Mouse (Mus musculus) hindbrain, postnatal 0 days (tissue): ENCODE data around the gene Apbb2. TPM values are rescaled to one million over a fixed set of nuclear protein-coding genes. Genes with fewer than 3 reads are reported as not detected.

Source experiments
- ATAC-seq: fragments of 200-750 bp; cut with Nextera tagmentation; 2 replicates; pipeline ENCODE4 v1.8.0; 2017; ENCODE audit warnings: mild to moderate bottlenecking, moderate TSS enrichment, moderate library complexity
- DNase-seq: peaks from one replicate; pipeline ENCODE4 v3.0.0-alpha.2; 2015; ENCODE audit warnings: low spot score
- H3K27ac ChIP-seq: fragments of 300-500 bp; sonication (generic); 2 replicates; pipeline ENCODE4 v1.5.1; 2014; ENCODE audit warnings: mild to moderate bottlenecking
- H3K27me3 ChIP-seq: fragments of 300-500 bp; sonication (generic); 2 replicates; pipeline ENCODE4 v1.6.1; 2014; ENCODE audit warnings: low read length, mixed read lengths; ENCODE audit not compliant: insufficient read depth
- H3K36me3 ChIP-seq: fragments of 300-500 bp; sonication (generic); 2 replicates; pipeline ENCODE4 v1.6.1; 2014; ENCODE audit warnings: low read length, mixed read lengths; ENCODE audit not compliant: insufficient read depth
- H3K4me1 ChIP-seq: fragments of 300-500 bp; sonication (generic); 2 replicates; pipeline ENCODE4 v1.6.1; 2014; ENCODE audit warnings: antibody characterized with exemption, low read length, mixed read lengths; ENCODE audit not compliant: insufficient read depth
- H3K4me2 ChIP-seq: fragments of 300-500 bp; sonication (generic); 2 replicates; pipeline ENCODE4 v1.6.1; 2014; ENCODE audit warnings: low read depth, mild to moderate bottlenecking, low read length, moderate library complexity, mixed read lengths
- H3K4me3 ChIP-seq: fragments of 300-500 bp; sonication (generic); 2 replicates; pipeline ENCODE4 v1.5.1; 2014; ENCODE audit warnings: low read length
- H3K9ac ChIP-seq: fragments of 300-500 bp; sonication (generic); replicated peaks from 2 replicates; pipeline ENCODE4 v1.6.1; 2014; ENCODE audit warnings: mild to moderate bottlenecking, low read length, moderate library complexity, mixed read lengths
- H3K9me3 ChIP-seq: fragments of 300-500 bp; sonication (generic); 2 replicates; pipeline ENCODE4 v1.6.1; 2016; ENCODE audit warnings: low read length, mixed read lengths
- CTCF ChIP-seq: IDR thresholded peaks from 2 replicates; pipeline ENCODE4 v1.5.1; 2016; ENCODE audit warnings: antibody characterized with exemption, control low read depth, low read depth
- WGBS: fragments of 180-500 bp; shearing (Covaris S2); extraction: QIAGEN DNeasy Blood & Tissue Kit; methylation state at CpG from one replicate; pipeline ENCODE4 v1.1.7; 2014; 5-methylcytosine and 5-hydroxymethylcytosine counted together
- polyA plus RNA-seq: library from polyadenylated mRNA; unstranded; fragments of >200 nt; fragmentation: Nextera tagmentation; extraction: Ambion mirVana; gene quantifications from 2 replicates; pipeline ENCODE4 v1.2.1, GENCODE M21; 2015
- total RNA-seq: library from RNA; depleted of rRNA; stranded (reverse); fragments of >200 nt; gene quantifications from 2 replicates; pipeline ENCODE4 v1.2.3, GENCODE M21; 2014

Gene Apbb2
- total and polyA plus RNA-seq, 2 experiments from 2014 or later: 72.1 to 76.9 TPM

DNA sequence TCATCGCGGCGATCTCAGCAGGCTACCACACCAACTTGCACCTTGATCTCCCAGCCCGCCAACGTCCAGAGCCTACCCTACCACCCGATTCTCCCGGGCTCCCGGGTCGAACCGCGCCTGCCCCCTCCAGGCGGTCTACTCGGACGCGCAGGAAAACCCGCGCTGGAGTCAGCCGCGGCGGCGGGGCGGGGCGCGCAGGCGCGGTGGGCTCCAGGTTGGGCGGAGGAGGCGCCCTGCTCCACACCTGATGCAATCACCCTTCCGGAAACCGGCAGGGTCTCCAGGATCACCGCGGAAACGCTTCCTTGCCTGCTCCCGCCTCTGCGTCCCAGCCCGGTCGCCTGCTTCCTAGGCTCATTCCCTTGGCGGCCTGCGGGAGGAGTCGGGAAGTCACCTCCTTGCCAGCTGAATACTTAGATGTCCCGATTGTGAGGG lies 1.6 kb upstream of the Apbb2 start:
- H3K27me3 ChIP-seq: no peaks in the 10 kb centered on the region
- peak; percentile 73 for ATAC-seq
- H3K9me3 ChIP-seq: no peaks in the 10 kb centered on the region
- H3K4me1 ChIP-seq: peaks cover 3% of the 10 kb centered on the region; the same call in 1 of the 2 replicates
- peak overlapping the region; percentile 72 for H3K27ac ChIP-seq
- H3K4me3 ChIP-seq: peak overlapping the region; percentile 58
- under 1% methylated on average over 41 of the region's 41 CpGs for WGBS
- peak overlapping the region; percentile 91 for H3K4me2 ChIP-seq
- no peaks in the 10 kb centered on the region for H3K36me3 ChIP-seq
- TF ChIP-seq CTCF: peak; percentile 44
- peak; percentile 88 for DNase-seq
- peak overlapping the region; percentile 57 for H3K9ac ChIP-seq

DNA sequence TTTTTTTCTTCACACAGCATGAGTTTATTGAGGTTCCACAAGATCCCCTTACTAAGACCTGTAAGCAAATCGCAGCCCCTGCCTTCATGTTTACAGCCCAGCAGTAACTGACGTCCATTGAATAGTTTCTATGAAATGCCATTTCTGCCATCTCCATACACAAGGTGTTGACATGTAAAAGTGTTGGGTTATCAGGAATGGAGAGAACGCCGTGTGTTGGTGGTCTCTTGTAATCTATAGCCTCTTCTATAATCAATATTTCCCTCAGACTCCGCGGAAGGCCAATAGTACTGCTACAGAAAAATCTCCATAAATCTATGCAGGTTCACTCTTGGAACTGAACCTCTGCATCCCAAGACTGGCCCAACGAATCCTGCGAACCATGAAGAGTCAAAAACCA lies 1.1 kb upstream of the Apbb2 start:
- ATAC-seq: no peak
- no peak for TF ChIP-seq CTCF
- Histone ChIP-seq H3K4me2 (peak overlapping the region; percentile 91), H3K4me1 (peaks cover 3% of the 10 kb centered on the region; the same call in 1 of the 2 replicates), H3K36me3 (no peaks in the 10 kb centered on the region), H3K27ac (peak overlapping the region; percentile 95; the same call in 1 of the 2 replicates), H3K9me3 (no peaks in the 10 kb centered on the region), H3K4me3 (peak overlapping the region; percentile 58), H3K9ac (peak overlapping the region; percentile 57), H3K27me3 (no peaks in the 10 kb centered on the region)
- WGBS: 42% methylated on average over 8 of the region's 8 CpGs
- no peak for DNase-seq

DNA sequence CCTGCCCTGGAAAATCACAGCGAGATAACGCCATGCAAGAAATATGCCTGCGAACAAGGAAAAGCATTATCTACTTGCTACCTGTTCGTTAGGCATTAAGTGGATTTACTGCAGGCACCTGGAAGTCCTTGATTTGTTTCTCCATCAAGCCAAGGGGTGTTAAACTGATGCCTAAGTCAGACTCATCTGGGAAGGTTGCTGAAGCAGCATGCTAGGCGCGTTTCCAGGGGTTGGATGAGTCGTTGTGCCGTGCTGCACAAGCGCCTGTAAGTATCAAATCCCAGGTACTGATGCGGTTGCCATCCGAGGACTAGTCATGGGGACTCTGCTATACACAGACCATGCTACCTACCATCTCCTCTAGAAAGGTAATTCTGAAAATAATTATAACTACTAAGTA lies 611 bp upstream of the Apbb2 start:
- peaks cover 3% of the 10 kb centered on the region; the same call in 1 of the 2 replicates for H3K4me1 ChIP-seq
- no peaks in the 10 kb centered on the region for H3K36me3 ChIP-seq
- H3K27ac ChIP-seq: peak overlapping the region; percentile 95
- 38% methylated on average over 11 of the region's 11 CpGs for WGBS
- H3K27me3 ChIP-seq: no peaks in the 10 kb centered on the region
- no peak for TF ChIP-seq CTCF
- H3K9ac ChIP-seq: 0 out of 2 replicates have a peak overlapping the region, but pooled peaks have one; percentile 94
- ATAC-seq: no peak
- no peaks in the 10 kb centered on the region for H3K9me3 ChIP-seq
- peak overlapping the region; percentile 81 for H3K4me3 ChIP-seq
- peak overlapping the region; percentile 91 for H3K4me2 ChIP-seq
- DNase-seq: no peak

DNA sequence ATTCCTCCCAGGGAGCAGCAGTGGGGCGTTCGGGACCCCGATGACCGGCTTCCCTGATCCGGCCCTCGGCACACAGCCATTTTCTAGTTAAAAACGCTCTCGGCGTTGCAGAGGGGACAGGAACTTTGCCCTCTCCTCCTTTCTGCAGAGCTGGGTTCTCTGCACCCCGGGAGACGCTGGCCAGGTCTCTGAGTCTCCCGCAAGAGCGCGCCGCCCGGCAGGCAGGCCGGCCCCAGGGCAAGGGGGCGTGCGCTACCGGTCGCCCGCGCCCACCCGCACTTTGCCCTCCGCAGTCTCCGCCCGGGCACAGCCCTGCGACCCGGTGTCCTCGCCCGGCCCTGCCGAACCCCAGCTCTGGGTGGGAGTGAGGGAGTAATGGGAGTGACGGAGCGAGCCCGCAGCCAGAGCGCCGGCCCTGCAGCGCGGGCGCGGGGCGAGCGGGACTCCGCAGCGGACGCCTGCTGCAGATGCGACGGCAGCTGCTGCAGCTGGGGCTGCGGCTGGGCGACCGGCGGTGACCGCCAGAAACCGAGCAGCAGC lies 593 bp downstream of the Apbb2 start:
- WGBS: 2% methylated on average over 41 of the region's 54 CpGs
- H3K4me1 ChIP-seq: peaks cover 8% of the 10 kb centered on the region; the same call in 1 of the 2 replicates
- DNase-seq (peak; percentile 56), ATAC-seq (no peak; the same call in 1 of the 2 replicates)
- no peaks in the 10 kb centered on the region for H3K27me3 ChIP-seq
- peak overlapping the region; percentile 81 for H3K4me3 ChIP-seq
- H3K27ac ChIP-seq: peak overlapping the region; percentile 95
- no peaks in the 10 kb centered on the region for H3K36me3 ChIP-seq
- no peak for TF ChIP-seq CTCF
- H3K9me3 ChIP-seq: no peaks in the 10 kb centered on the region
- H3K4me2 ChIP-seq: peak overlapping the region; percentile 91
- H3K9ac ChIP-seq: peak overlapping the region; percentile 94

DNA sequence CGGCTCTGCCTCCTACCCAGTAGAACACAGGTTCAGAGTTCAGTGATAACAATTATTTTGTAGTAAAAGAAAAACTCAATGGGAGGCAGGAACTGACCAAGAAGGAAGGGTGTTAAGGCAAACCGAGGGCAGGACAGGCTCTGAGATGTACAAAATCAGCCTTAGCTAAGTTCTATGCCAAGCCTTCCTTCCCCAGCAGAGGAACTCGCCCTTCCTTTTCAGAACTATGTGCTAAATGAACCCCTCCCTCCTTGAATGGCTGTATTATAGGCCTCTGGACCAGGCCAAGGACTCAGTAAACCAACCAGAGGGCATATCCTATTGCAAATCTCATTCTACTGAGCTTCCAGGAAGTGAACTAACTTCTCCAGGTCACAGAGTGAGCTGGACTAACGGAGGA lies 3.6 kb downstream of the Apbb2 start:
- WGBS: 89% methylated on average over 4 of the region's 4 CpGs
- DNase-seq: no peak
- no peak for TF ChIP-seq CTCF
- Histone ChIP-seq H3K36me3 (no peaks in the 10 kb centered on the region), H3K9me3 (no peaks in the 10 kb centered on the region), H3K4me3 (no peak overlapping the region), H3K9ac (no peak overlapping the region), H3K4me2 (no peak overlapping the region), H3K4me1 (peaks cover 9% of the 10 kb centered on the region; the same call in 1 of the 2 replicates), H3K27me3 (no peaks in the 10 kb centered on the region), H3K27ac (no peak overlapping the region)
- no peak for ATAC-seq

DNA sequence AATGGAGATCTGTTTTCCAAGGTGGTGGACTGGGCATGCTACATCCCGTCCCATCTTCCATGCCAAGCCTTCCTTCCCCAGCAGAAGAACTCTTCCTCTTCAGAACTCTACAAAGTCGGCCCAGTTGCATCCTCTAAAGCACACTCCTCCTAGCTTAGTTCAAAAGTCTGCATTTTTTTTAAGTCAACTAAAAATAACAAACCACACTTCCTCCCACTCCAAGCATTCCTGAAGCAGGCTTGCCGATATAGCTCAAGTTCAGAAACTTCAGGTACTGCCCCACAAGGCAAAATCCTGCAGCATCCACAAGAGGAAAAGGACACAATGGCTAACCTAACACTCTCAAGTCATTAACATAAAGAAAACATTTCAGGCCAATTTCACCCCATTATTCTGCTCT lies 4.9 kb downstream of the Apbb2 start:
- Histone ChIP-seq H3K27me3 (no peaks in the 10 kb centered on the region), H3K9me3 (no peaks in the 10 kb centered on the region), H3K9ac (no peak overlapping the region), H3K4me1 (peaks cover 6% of the 10 kb centered on the region; the same call in 1 of the 2 replicates), H3K36me3 (no peaks in the 10 kb centered on the region), H3K4me3 (no peak overlapping the region), H3K4me2 (no peak overlapping the region), H3K27ac (no peak overlapping the region)
- ATAC-seq: no peak
- WGBS: 73% methylated on average over 3 of the region's 3 CpGs
- no peak for DNase-seq
- TF ChIP-seq CTCF: no peak

DNA sequence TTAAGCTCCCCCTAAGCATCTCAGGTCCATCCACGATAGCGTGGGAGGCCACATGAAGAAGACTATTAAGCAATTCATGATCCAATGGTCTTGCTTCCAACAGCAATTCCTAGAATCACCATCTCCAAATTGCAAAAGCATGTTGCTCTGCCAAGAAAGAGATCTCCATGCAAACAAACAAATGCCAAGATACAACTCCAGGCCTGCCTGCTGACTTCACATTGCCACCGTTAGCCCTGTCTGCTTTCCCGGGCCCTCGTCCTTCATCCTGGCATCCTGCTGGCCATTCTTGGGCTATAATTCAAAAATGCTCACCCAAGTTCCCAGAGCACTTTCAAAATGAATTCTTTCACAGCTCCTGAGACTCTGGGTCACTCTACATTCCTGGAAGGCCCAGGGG lies 5.6 kb downstream of the Apbb2 start:
- WGBS: 54% methylated on average over 5 of the region's 5 CpGs
- no peak for TF ChIP-seq CTCF

More for the DNA sequence above, 5.6 kb downstream of the Apbb2 start:
- no peaks in the 10 kb centered on the region for H3K36me3 ChIP-seq
- no peak for DNase-seq
- no peaks in the 10 kb centered on the region for H3K9me3 ChIP-seq
- H3K27ac ChIP-seq: 0 out of 2 replicates have a peak overlapping the region, but pooled peaks have one; percentile 29
- no peak for ATAC-seq
- no peak overlapping the region for H3K4me3 ChIP-seq
- H3K4me1 ChIP-seq: peaks cover 6% of the 10 kb centered on the region; the same call in 1 of the 2 replicates
- no peak overlapping the region for H3K9ac ChIP-seq
- no peak overlapping the region for H3K4me2 ChIP-seq
- H3K27me3 ChIP-seq: no peaks in the 10 kb centered on the region
